Mouse (Mus musculus): ENCODE results near the gene Kdf1.

DNA sequence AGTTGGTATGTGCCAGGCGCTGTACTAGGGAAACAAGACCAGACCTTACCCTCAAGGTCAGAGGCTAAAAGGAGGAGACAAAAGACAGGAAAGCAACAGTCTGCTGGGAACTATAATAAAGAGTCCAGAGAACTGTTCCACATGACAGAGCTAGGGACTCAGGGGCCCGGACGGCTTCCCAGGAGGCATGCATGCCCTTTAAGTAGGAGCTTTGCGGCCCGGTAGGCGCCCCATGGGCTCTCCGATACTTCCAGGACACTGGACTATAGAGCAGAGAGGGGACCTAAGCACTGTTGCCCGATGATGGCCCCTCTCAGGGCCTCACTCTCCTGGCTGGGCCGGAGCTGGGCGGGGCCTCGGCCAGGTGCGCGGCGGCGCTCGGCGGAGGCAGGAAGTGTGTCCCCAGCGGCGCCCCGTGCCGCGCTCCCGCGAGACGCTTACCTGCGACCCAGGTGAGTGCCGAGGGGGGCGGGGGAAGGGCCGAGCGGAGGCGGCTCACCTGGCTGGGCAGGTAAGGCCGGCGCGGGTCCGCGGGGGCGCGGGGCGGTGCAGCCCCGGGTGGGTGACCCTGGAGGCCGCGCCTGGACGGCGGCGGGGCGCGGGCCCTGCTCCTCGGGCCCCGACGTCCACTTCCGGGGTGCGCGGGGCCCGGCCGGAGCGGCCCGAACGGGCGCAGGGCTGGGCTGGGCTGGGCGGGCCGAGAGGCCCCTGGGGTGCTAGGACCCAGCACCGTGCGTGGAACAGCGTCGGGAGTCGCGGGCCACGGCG, at the start of gene Kdf1:
- TF ChIP-seq CTCF (IDR thresholded peaks at IDR 0.05; ENCODE audit: low read depth) (no peak), EP300 (IDR thresholded peaks at IDR 0.05; ENCODE audit: low read depth) (no peak)
